ENCODE assay signal across 8 mouse cellular contexts in genomic region chr2:68382394-68383059, GRCm38 (mm10).
A peak's percentile ranks its signal among the peaks of the same experiment; 100 is the strongest.
DNase-seq lines count a peak whose midpoint lies in the region; ATAC-seq lines count a peak whose summit lies in the region.
"Had no signal": no experiment of that assay in that cellular context is flagged by ENCODE, and none has a peak within 500 bp of the region (broad histone marks: within the 10 kb centered on the region; RNA-seq: fewer than 3 reads in every experiment).

No protein-coding gene starts in this region.

- 0 out of 2 replicates have a peak, but pooled peaks have one; percentile 22 for ATAC-seq in megakaryocyte-erythroid progenitor cell, adult 5-6 weeks (replicated peaks; ENCODE audit: low FRiP score, low TSS enrichment, poor library complexity, severe bottlenecking)
- ATAC-seq in frontal cortex, adult (ENCODE audit: low TSS enrichment): no peak

- peak; percentile 61 for DNase-seq in urinary bladder, postnatal 14 days (ENCODE audit: low spot score)
- no peak for DNase-seq in urinary bladder, postnatal 10 days (ENCODE audit: low spot score)
- DNase-seq in liver: peak; percentile 56
- no peak for DNase-seq in adrenal gland, adult (ENCODE audit: inconsistent age in 2 of 2, low spot score in 1 of 2)
- DNase-seq in frontal cortex, postnatal 14 days (ENCODE audit: low spot score in 2 of 2): no peak
- DNase-seq: cerebellum, postnatal 25 days had no signal

Comparison
In these comparisons a context has a peak if more than half of its experiments do, and no peak if none do; other contexts are left out.
1. DNase-seq: peak in urinary bladder, postnatal 14 days (single experiment) and liver (single experiment); none in urinary bladder, postnatal 10 days (single experiment), adrenal gland, adult (0 of 2) and frontal cortex, postnatal 14 days (0 of 2).